Comparison of ENCODE assay signal across 24 mouse cellular contexts in genomic region chr17:45462506-45462905, GRCm38 (mm10). TPM values are rescaled to one million over a fixed set of nuclear protein-coding genes. Genes with fewer than 3 reads are reported as not detected.
"Had no signal": no experiment of that assay in that cellular context is flagged by ENCODE, and none has a peak within 500 bp of the region (broad histone marks: within the 10 kb centered on the region; RNA-seq: fewer than 3 reads in every experiment).

No protein-coding gene starts in this region.

- H3K27ac ChIP-seq: kidney, postnatal 0 days; limb, embryonic 10.5 days; limb, embryonic 13.5 days; liver, embryonic 13.5 days; macrophage; midbrain, embryonic 12.5 days; neural tube, embryonic 13.5 days had no signal

- H3K9me3 ChIP-seq: limb, embryonic 10.5 days; liver, embryonic 13.5 days; midbrain, embryonic 12.5 days had no signal

- DNase-seq: kidney, adult 2 months; kidney, postnatal 25 days; liver, embryonic 13.5 days; liver, postnatal 0 days; lung, embryonic 14.5 days; retina, postnatal 1 day; right cerebral cortex, postnatal 25 days; thymus, adult 2 months; thymus, postnatal 14 days had no signal

- H3K27me3 ChIP-seq: limb, embryonic 13.5 days; liver, embryonic 13.5 days; midbrain, embryonic 12.5 days; neural tube, embryonic 13.5 days had no signal

- H3K9ac ChIP-seq: limb, embryonic 13.5 days; liver, embryonic 13.5 days; liver, postnatal 0 days; lung, embryonic 14.5 days; midbrain, embryonic 12.5 days; neural tube, embryonic 13.5 days had no signal

- H3K36me3 ChIP-seq: limb, embryonic 10.5 days; liver, embryonic 13.5 days; midbrain, embryonic 12.5 days; neural tube, embryonic 13.5 days had no signal

- H3K4me1 ChIP-seq: limb, embryonic 13.5 days; liver, embryonic 13.5 days; midbrain, embryonic 12.5 days had no signal

- ATAC-seq: liver, postnatal 0 days; lung, postnatal 0 days; midbrain, embryonic 16.5 days had no signal

- H3K4me3 ChIP-seq: limb, embryonic 10.5 days; limb, embryonic 13.5 days; liver, embryonic 13.5 days; midbrain, embryonic 12.5 days; myocyte; neural tube, embryonic 13.5 days had no signal

- H3K4me2 ChIP-seq: limb, embryonic 13.5 days; liver, embryonic 13.5 days; lung, embryonic 14.5 days; midbrain, embryonic 12.5 days; neural tube, embryonic 13.5 days had no signal

RNA-seq across cellular contexts. Expression of gene Spats1, which starts 12.7 kb away (rescaled TPM):
- total RNA-seq: liver, adult 2 months; megakaryocyte, adult 5-6 weeks; monocyte, adult 5-6 weeks; neutrophil, adult 5-6 weeks had no signal
- polyA plus RNA-seq: large intestine, adult 2 months; liver, adult 2 months; liver, postnatal 0 days; macrophage; spleen, adult 2 months had no signal
